Mouse (Mus musculus) kidney, postnatal 4 days (tissue): ENCODE measurements at regions not wholly inside any gene's neighbourhood (a gene's known extent, or its start where the extent isn't known, plus 50 kb on each side); places are given as distances from the start of the nearest gene placed in this dataset.

Experiments
- DNase-seq, 2 experiments: peaks; one replicate each; pipeline ENCODE4 v3.0.0; 2021; ENCODE audit warnings: mixed read lengths in 2 of 2

GRCm38 (mm10) chr13:72184116-72184845 lies 220.8 kb upstream of the Irx1 start:
- no peak for DNase-seq

GRCm38 (mm10) chr13:72184846-72185118 lies 221.3 kb upstream of the Irx1 start:
- DNase-seq = no peak

GRCm38 (mm10) chr13:72195881-72196280 lies 232.4 kb upstream of the Irx1 start:
- no peak for DNase-seq

- peak; percentile 16 to 52 for DNase-seq
Observed at GRCm38 (mm10) chr13:72198341-72199105, 235.0 kb upstream of the Irx1 start.

- no peak for DNase-seq
Observed at GRCm38 (mm10) chr13:72209518-72209917, 246.0 kb upstream of the Irx1 start.

- DNase-seq = peak; percentile 37 to 50
Observed at GRCm38 (mm10) chr13:72209946-72210456, 246.5 kb upstream of the Irx1 start.

- peak in 1 of 2 experiments; percentile 20 for DNase-seq
Observed at GRCm38 (mm10) chr13:72210474-72211309, 247.2 kb upstream of the Irx1 start.

- DNase-seq = no peak
Observed at GRCm38 (mm10) chr13:72211716-72212115, 248.2 kb upstream of the Irx1 start.

GRCm38 (mm10) chr13:72212747-72213146 lies 249.2 kb upstream of the Irx1 start:
- no peak for DNase-seq

GRCm38 (mm10) chr13:72219329-72219728 lies 255.8 kb upstream of the Irx1 start:
- DNase-seq = no peak

- DNase-seq = no peak
Observed at GRCm38 (mm10) chr13:72227102-72227501, 263.6 kb upstream of the Irx1 start.

GRCm38 (mm10) chr13:72231032-72231591 lies 267.6 kb upstream of the Irx1 start:
- no peak for DNase-seq

GRCm38 (mm10) chr13:72232080-72232479 lies 268.6 kb upstream of the Irx1 start:
- DNase-seq = no peak

GRCm38 (mm10) chr13:72241919-72242318 lies 278.4 kb upstream of the Irx1 start:
- peak in 1 of 2 experiments; percentile 7 for DNase-seq

- no peak for DNase-seq
Observed at GRCm38 (mm10) chr13:72250419-72250818, 286.9 kb upstream of the Irx1 start.

GRCm38 (mm10) chr13:72253242-72253641 lies 289.7 kb upstream of the Irx1 start:
- peak in 1 of 2 experiments; percentile 25 for DNase-seq

- DNase-seq = no peak
Observed at GRCm38 (mm10) chr13:72258794-72259193, 295.3 kb upstream of the Irx1 start.

- no peak for DNase-seq
Observed at GRCm38 (mm10) chr13:72264416-72264815, 300.9 kb upstream of the Irx1 start.

GRCm38 (mm10) chr13:72265116-72265515 lies 301.6 kb upstream of the Irx1 start:
- DNase-seq = no peak

GRCm38 (mm10) chr13:72265650-72266049 lies 302.1 kb upstream of the Irx1 start:
- no peak for DNase-seq

- DNase-seq = no peak
Observed at GRCm38 (mm10) chr13:72266174-72266768, 302.7 kb upstream of the Irx1 start.

GRCm38 (mm10) chr13:72280343-72280742 lies 316.8 kb upstream of the Irx1 start:
- DNase-seq = no peak
